Mouse (Mus musculus) left cerebral cortex, adult 11 months (tissue): Measurements from ENCODE around the gene Snap91.

Experiments used
- DNase-seq: peaks from one replicate; pipeline ENCODE4 v3.0.0; 2022; ENCODE audit warnings: low spot score

Gene Snap91

GRCm38 (mm10) chr9:86742959-86743911 lies 137.2 kb downstream of the Snap91 start, which contains the start of gene Prss35:
TSS of gene Prss35 (plus strand) at chr9:86743649.
- DNase-seq, result no peak

- DNase-seq, result no peak
Measured at GRCm38 (mm10) chr9:86739971-86740370, 140.5 kb downstream of the Snap91 start.

- DNase-seq, result no peak
Measured at GRCm38 (mm10) chr9:86738801-86739200, 141.7 kb downstream of the Snap91 start.

- no peak for DNase-seq
Measured at GRCm38 (mm10) chr9:86738067-86738466, 142.4 kb downstream of the Snap91 start.

- no peak for DNase-seq
Measured at GRCm38 (mm10) chr9:86736991-86737390, 143.5 kb downstream of the Snap91 start.

- DNase-seq, result no peak
Measured at GRCm38 (mm10) chr9:86734795-86735194, 145.7 kb downstream of the Snap91 start.

GRCm38 (mm10) chr9:86734357-86734756 lies 146.1 kb downstream of the Snap91 start:
- no peak for DNase-seq

GRCm38 (mm10) chr9:86729811-86730210 lies 150.6 kb downstream of the Snap91 start:
- DNase-seq, result no peak

- no peak for DNase-seq
Measured at GRCm38 (mm10) chr9:86729084-86729483, 151.4 kb downstream of the Snap91 start.

GRCm38 (mm10) chr9:86728214-86728814 lies 152.1 kb downstream of the Snap91 start:
- DNase-seq, result no peak

- no peak for DNase-seq
Measured at GRCm38 (mm10) chr9:86726381-86726720, 154.1 kb downstream of the Snap91 start.

GRCm38 (mm10) chr9:86725604-86726380 lies 154.7 kb downstream of the Snap91 start:
- no peak for DNase-seq

- no peak for DNase-seq
Measured at GRCm38 (mm10) chr9:86725066-86725465, 155.4 kb downstream of the Snap91 start.

GRCm38 (mm10) chr9:86720794-86721193 lies 159.7 kb downstream of the Snap91 start:
- DNase-seq, result no peak

- no peak for DNase-seq
Measured at GRCm38 (mm10) chr9:86720227-86720626, 160.2 kb downstream of the Snap91 start.

GRCm38 (mm10) chr9:86717119-86717518 lies 163.3 kb downstream of the Snap91 start:
- no peak for DNase-seq

- DNase-seq, result no peak
Measured at GRCm38 (mm10) chr9:86716540-86716939, 163.9 kb downstream of the Snap91 start.
